Mouse (Mus musculus) gastrocnemius, adult 2 months (tissue): ENCODE measurements around the gene Apbb1ip. TPM values are rescaled to one million over a fixed set of nuclear protein-coding genes. Genes with fewer than 3 reads are reported as not detected.
"Not testable (repeated sequence)": the region's sequence is repeated elsewhere in the genome, so short reads cannot be mapped to it uniquely, and the experiment has no call there.

Source experiments
- DNase-seq: peaks from one replicate; pipeline ENCODE4 v3.0.0; 2022
- H3K27ac ChIP-seq: fragments of 200-600 bp; 2 replicates; pipeline ENCODE4 v1.8.1; 2022; ENCODE audit warnings: mild to moderate bottlenecking
- H3K4me3 ChIP-seq: fragments of 200-600 bp; 2 replicates; pipeline ENCODE4 v1.8.1; 2022; ENCODE audit warnings: mild to moderate bottlenecking, moderate library complexity
- CTCF ChIP-seq: fragments of 200-600 bp; IDR thresholded peaks from 2 replicates; pipeline ENCODE4 v1.8.1; 2022; ENCODE audit warnings: antibody characterized with exemption, mild to moderate bottlenecking, moderate library complexity
- intact Hi-C: fragments of 180-260 bp; cut with DNase I; formaldehyde crosslinking; loops from one replicate; pipeline ENCODE4 v1.15.1; 2025
- total RNA-seq, 2 experiments: library from RNA; stranded (reverse); gene quantifications; 2 replicates each; pipeline ENCODE4 v1.2.3; 2021

Apbb1ip gene
- total RNA-seq, 2 experiments from 2014 or later = 2.3 to 2.4 TPM

DNA sequence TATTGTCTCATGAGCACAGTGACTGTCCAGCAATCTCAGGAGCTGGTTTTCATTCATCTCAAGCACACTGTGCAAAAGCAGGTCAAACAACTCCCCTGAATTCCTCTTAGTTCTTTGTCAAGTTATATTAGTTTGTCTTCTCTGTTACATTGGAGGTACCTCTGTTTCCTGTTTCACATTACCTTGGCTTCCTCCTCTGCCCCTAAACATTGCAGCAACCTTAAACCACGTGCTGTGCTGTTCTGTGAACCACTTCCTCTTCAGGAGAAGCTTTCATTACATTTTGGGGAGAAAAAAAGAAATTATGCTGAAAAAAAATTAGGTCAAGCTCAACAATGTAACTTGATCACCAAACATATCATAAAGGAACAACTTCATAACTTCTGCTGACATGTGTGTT, 33.4 kb downstream of the Apbb1ip start:
- intact Hi-C loops = no loop called here
- Histone ChIP-seq H3K27ac (peak overlapping the region; percentile 20; the same call in 1 of the 2 replicates), H3K4me3 (no peak overlapping the region)
- TF ChIP-seq CTCF = no peak
- DNase-seq = no peak

DNA sequence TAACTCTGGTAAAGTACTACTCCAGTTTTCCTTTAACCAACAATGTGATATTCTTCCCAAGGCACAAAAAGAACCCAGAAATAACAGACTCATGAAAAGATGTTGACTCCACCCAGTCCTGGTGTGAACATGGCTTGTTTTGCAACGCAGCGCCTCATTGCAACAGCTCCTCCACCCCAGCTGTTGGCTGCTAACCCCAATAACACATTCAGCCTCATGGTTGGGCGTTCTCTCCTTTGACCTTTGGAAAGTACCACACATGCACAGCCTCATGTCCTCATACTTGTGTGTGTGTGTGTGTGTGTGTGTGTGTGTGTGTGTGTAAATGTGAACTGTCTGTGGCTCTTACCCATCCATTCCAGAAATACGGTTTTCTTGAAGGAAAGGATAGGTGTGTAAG, 37.0 kb downstream of the Apbb1ip start:
- peak; percentile 68 for DNase-seq
- intact Hi-C loops = loop anchor here (5.0 kb wide), 1 partner anchor 39 kb away; the partner anchor contains the start of gene Apbb1ip
- Histone ChIP-seq H3K27ac (peak overlapping the region; percentile 51), H3K4me3 (no peak overlapping the region)
- TF ChIP-seq CTCF = no peak

DNA sequence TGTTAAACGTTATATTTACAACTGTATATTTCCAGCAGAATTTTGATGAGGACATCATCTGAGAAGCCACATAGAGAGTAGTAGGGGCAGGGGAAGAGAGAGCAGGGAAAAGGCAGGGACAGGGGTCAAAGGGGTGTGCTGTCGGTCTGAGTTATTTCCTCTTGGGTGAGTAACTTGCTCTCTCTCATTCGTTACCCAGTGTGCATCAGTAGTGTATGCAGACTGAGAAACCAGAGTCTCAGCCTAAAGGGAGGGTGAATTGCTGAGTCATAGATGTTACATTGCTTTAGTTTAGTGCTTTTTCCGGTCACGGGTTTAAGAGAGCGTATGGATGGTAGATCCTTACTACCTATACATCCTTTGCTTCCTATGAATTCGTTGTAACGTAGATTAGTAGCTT, 37.6 kb downstream of the Apbb1ip start:
- intact Hi-C loops = loop anchor here (5.0 kb wide), 1 partner anchor 39 kb away; the partner anchor contains the start of gene Apbb1ip
- H3K27ac ChIP-seq = peak overlapping the region; percentile 51; the same call in 1 of the 2 replicates
- no peak for DNase-seq
- no peak overlapping the region for H3K4me3 ChIP-seq
- TF ChIP-seq CTCF = no peak

DNA sequence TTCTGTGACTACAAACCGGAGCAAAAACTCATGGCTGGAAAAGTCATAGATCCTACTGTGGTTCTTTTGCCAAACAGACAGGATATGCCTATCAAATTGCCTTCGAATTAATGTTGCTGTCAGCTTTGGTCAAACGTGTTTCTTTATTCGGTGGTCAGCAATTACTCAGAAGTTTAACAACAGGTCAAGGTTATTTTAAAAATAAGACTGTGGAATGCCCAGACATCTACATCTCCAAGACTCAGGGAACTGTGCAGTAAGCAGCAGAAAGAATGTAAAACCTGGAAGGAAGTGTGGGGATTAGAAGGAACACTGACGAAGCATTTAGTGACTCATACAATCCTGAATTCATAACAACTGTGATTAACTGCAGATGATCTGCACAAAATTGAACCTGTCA, 40.0 kb downstream of the Apbb1ip start:
- no peak for TF ChIP-seq CTCF
- intact Hi-C loops = loop anchor here (5.0 kb wide), 1 partner anchor 42 kb away; the partner anchor contains the start of gene Apbb1ip
- Histone ChIP-seq H3K27ac (peak overlapping the region; percentile 6; the same call in 1 of the 2 replicates), H3K4me3 (no peak overlapping the region)
- no peak for DNase-seq

DNA sequence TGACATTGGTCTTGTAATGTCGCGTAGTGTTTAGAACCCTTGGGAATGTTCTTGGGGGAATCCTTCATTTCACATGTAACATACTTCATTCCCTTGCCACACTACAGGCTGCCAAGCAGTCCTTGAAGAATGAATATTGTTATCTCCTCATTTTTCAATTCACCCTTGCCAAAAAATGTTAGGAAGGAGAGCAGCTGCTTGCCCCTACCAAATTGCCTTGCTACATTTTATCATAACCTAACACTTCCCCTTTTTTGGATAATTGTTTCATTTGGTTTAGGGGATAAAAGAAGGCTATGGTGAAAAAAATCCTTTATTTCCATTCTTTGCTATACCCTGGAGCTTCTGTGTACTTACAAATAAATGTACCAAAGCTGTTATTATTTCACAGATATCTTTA, 41.8 kb downstream of the Apbb1ip start:
- intact Hi-C loops = no loop called here
- no peak overlapping the region for H3K4me3 ChIP-seq
- DNase-seq = no peak
- H3K27ac ChIP-seq = no peak overlapping the region
- no peak for TF ChIP-seq CTCF

DNA sequence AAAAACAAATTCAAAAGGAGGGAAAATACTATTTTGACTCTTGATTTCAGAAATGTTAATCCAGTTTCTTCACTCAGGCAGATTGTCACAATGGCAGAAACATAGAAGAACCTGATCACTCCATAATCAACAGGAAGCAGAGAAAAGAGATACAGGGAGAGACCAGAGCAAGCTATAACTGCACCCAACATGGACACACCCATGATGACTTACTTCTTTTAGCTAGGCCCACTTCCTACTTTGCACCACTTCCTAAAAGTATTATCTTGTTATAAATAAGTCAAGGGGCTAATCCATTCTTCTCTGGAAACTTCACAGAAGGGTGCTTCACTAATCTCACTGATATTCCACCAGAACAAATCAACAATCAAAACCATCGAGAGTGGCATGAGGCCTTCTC, 42.3 kb downstream of the Apbb1ip start:
- no peak for DNase-seq
- H3K27ac ChIP-seq = no peak overlapping the region
- intact Hi-C loops = no loop called here
- TF ChIP-seq CTCF = no peak
- no peak overlapping the region for H3K4me3 ChIP-seq

DNA sequence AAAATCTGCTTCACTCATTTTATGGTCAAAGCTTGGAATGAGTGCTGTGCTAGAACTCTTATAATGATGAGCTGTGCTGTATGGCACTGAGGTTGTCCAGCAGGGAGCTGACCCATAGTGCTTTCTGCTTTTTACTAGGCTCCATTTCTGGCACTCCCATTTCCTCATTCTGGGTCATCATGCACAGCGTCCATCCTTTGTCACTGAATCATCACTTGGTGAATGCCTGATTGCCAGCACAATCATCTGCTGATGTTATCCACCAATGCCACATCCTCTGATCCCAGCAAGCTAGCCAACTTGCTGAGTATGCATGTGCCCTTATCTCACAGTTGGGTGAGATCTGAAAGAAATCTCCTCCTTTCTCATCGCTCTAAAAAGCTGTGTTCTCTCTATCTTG, 48.4 kb downstream of the Apbb1ip start:
- no peak for DNase-seq
- Histone ChIP-seq H3K27ac (no peak overlapping the region), H3K4me3 (no peak overlapping the region)
- TF ChIP-seq CTCF = no peak
- intact Hi-C loops = no loop called here

DNA sequence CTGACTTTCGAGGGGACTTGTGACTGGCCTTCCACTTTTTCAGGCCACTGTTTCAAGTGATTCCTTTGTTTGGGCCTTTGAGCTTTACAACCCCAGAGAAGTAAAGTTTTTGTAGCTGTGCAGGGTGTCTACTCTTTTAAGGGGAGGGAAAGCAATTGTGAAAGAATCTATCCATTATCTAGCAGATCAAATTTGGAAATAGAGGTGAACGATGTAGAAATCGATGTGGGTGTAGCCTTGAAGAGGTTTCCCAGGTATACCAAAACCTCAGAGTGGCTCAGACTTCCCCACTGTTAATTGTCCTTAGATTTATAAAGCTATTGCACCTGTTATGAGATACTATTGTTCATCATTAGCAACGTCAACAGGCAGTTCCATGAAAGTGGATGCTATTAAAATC, 71.6 kb downstream of the Apbb1ip start:
- intact Hi-C loops = no loop called here
- no peak overlapping the region for H3K4me3 ChIP-seq
- no peak for TF ChIP-seq CTCF
- DNase-seq = no peak
- no peak overlapping the region for H3K27ac ChIP-seq

DNA sequence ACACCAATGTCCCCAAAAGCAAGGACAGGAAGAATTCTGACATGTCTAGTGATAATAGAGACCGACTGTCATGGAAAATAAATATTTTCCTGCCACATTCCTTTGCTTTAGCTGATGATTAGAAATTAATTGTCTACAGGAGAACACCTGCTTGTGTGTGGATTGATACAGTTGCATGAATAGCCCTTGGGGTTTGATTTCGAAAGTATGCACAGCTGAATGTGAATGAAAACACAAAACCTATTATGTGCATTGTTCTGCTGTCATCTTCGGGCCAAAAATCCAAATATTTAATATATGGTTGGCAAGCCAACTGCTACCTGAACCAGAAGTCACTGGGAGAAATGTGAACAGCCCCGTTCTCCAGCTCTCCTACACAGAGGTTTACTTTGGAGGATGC, 78.0 kb downstream of the Apbb1ip start:
- no peak overlapping the region for H3K27ac ChIP-seq
- H3K4me3 ChIP-seq = no peak overlapping the region
- intact Hi-C loops = no loop called here
- TF ChIP-seq CTCF = no peak
- no peak for DNase-seq

DNA sequence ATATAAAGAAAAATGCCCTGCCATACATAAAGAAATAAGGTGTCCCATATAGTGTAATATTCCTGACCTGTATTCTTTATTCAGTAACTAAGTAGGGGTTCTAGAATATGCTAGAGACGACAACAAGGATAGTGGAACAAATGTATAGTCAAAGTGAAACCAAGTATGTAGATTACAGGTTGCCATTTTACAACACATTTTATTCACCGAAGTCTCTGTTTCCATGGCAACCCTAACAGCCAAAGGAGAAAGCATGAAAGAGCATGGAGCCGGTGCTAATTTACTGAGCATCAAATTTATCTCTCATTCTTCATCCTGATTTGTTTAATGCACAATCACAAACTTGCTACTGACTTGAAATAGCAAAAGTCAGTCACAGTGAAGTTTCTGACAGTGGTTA, 83.6 kb downstream of the Apbb1ip start:
- no peak overlapping the region for H3K27ac ChIP-seq
- intact Hi-C loops = no loop called here
- no peak for DNase-seq
- no peak for TF ChIP-seq CTCF
- H3K4me3 ChIP-seq = no peak overlapping the region

DNA sequence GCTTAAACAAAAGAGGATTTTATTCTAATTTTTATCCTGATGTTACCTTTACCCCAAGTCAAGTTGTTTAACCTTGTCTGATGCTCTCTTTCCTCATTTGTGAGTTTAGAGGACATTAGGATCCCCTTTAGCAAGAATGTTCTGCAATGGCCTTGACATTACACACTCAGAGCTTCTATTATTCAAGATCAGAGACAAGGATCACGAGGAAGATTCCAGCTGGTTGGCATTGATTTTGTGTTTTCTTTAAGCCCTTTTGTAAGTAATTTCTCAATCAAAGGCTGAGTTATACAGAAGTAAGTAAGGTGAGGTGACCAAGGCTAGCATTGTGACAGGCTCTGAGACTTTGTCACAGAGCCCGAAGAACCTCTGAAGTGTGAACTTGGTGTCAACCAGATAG, 88.3 kb downstream of the Apbb1ip start:
- H3K4me3 ChIP-seq = no peak overlapping the region
- H3K27ac ChIP-seq = no peak overlapping the region
- DNase-seq = no peak
- intact Hi-C loops = no loop called here
- TF ChIP-seq CTCF = no peak

DNA sequence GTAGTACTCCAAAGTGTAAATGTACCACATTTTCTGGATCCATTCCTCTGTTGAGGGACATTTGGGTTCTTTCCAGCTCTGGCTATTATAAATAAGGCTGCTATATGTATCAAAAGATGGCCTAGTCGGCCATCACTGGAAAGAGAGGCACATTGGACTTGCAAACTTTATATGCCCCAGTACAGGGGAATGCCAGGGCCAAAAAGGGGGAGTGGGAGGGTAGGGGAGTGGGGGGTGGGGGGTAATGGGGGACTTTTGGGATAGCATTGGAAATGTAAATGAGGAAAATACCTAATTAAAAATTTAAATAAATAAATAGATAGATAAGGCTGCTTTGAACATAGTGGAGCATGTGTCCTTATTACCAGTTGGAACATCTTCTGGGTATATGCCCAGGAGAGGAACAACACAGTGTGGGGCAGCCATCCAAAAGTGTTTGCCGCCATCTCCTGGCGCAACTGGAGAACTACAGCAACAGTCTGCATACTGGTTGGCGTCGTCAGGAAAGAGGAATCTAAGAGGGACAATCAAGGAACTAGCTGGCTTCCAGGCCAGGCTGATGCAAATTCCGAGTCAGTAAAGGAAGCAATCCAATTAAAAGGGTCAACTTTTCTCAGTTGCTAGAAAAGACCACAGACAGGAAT, 90.6 kb downstream of the Apbb1ip start:
- peak; percentile 66 for DNase-seq
- not testable (repeated sequence) for H3K4me3 ChIP-seq, H3K27ac ChIP-seq
- intact Hi-C loops = loop anchor here (5.0 kb wide), 1 partner anchor 102 kb away; no protein-coding TSS in a partner anchor
- TF ChIP-seq CTCF = peak; percentile 78

DNA sequence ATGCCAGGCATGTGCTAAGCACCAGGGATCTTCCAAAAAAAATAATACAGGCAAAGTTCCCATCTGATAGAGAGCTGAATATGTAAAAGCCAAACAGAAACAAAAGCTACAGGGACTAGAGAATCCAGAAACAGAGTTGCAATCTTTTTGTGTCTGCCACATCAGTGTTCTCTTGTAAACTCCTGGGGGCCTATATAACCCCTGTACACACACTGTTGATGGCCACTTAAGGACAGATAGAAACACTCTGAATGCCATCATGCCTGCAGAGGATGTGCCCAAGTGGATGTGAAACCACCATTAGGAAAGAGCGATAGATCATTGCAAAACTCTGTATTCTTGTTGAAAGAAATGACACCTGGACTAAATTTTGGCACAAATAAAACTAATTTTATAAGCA, 91.9 kb downstream of the Apbb1ip start:
- no peak overlapping the region for H3K4me3 ChIP-seq
- TF ChIP-seq CTCF = no peak
- H3K27ac ChIP-seq = no peak overlapping the region
- intact Hi-C loops = loop anchor here (5.0 kb wide), 1 partner anchor 104 kb away; no protein-coding TSS in a partner anchor
- no peak for DNase-seq

DNA sequence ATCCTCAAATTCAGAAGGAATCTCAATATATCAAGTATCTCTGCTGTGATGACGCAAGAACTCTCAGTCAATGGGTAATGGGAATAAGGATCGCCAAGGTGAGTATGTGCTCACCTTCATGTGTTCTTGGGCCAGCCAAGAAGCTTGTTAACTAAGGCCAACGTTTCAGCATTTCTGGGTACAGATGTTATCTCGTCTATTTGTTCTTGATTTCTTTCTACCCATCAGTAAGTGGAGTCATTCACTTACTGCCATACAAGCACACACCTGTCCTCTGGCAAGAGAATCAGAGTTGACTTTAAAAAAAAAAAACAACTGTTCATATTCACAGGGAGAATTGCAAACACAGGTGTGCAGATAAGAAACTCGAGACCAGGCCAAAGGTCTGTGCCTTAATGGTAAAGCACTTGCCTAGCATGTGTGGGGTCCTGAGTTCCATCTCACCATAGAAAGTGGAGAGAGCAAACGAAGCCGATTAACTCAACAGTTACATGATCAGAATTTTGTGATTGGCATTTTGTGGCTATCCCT, 93.1 kb downstream of the Apbb1ip start:
- DNase-seq = no peak
- no peak overlapping the region for H3K27ac ChIP-seq
- intact Hi-C loops = loop anchor here (5.0 kb wide), 1 partner anchor 105 kb away; no protein-coding TSS in a partner anchor
- no peak overlapping the region for H3K4me3 ChIP-seq
- TF ChIP-seq CTCF = no peak
